Mouse (Mus musculus): ENCODE measurements around the gene Trmo. TPM values are rescaled to one million over a fixed set of nuclear protein-coding genes. Genes with fewer than 3 reads are reported as not detected.

Trmo gene
- 25.4 TPM for total RNA-seq (2023)

GRCm38 (mm10) chr4:46389013-46389611 lies at the start of gene Trmo:
Gene Trmo, minus strand, starts transcription at chr4:46389437.

DNA sequence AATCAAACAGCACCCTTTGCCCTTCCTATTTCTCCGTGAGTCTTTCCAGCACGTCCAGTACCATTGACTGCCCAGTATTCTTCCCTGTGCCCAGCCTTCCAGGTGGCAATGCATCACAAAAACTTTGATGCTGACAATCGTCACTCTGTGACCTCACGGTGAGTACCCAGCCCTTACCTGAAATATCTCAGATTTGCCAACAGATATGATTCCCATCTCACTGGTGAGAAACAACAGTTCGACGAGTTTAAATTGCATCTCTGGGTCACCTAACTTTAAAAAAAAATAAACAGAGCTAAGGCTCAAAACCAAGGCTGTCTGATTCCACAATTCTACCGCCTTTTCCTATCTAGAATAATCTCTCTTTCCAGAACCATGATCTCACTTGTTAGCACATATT lies 24.2 kb upstream of the Trmo start, which contains the start of gene Hemgn:
Gene Hemgn, minus strand, starts transcription at position 101 of the 400 bp plus-strand sequence.

GRCm38 (mm10) chr4:46343596-46344260 lies 45.5 kb downstream of the Trmo start, which contains the start of gene Foxe1:
Gene Foxe1, plus strand, starts transcription at chr4:46343609.

Other genes starting within 250 kb of the Trmo start
- gene Xpa, start 193.1 kb downstream of the Trmo start, total RNA-seq (2023) = 24.5 TPM
- gene Foxe1, start 45.8 kb downstream of the Trmo start, total RNA-seq (2023) = not detected
- 0.79 TPM for gene Hemgn, start 24.1 kb upstream of the Trmo start, total RNA-seq (2023)
- 136 TPM for gene Anp32b, start 61.5 kb upstream of the Trmo start, total RNA-seq (2023)
- 42.5 TPM for gene Nans, start 99.8 kb upstream of the Trmo start, total RNA-seq (2023)
- gene Trim14, start 146.7 kb upstream of the Trmo start, total RNA-seq (2023) = 61.9 TPM
- gene Coro2a, start 212.8 kb upstream of the Trmo start, total RNA-seq (2023) = 14.5 TPM

Measured in CD4-positive naive resting alpha-beta T cell, adult 76 days (primary cell).